Mouse (Mus musculus) liver, embryonic 14.5 days (tissue): ENCODE measurements around the gene Syp. TPM values are rescaled to one million over a fixed set of nuclear protein-coding genes. Genes with fewer than 3 reads are reported as not detected.

Experiments used
- ATAC-seq: fragments of 200-750 bp; cut with Nextera tagmentation; 2 replicates; pipeline ENCODE4 v1.8.0; 2017; ENCODE audit warnings: moderate number of reproducible peaks, mild to moderate bottlenecking, moderate library complexity; ENCODE audit not compliant: insufficient read depth
- DNase-seq, 3 experiments: peaks; one replicate each; pipeline ENCODE4 v3.0.0-alpha.2; 2012 to 2013; ENCODE audit warnings: low read depth in 3 of 3, low spot score in 3 of 3
- H3K27ac ChIP-seq: fragments of 300-500 bp; sonication (generic); 2 replicates; pipeline ENCODE4 v1.5.1; 2014; ENCODE audit warnings: moderate library complexity, mild to moderate bottlenecking, control low read depth, inconsistent platforms
- H3K27me3 ChIP-seq: fragments of 300-500 bp; sonication (generic); 2 replicates; pipeline ENCODE4 v1.6.1; 2014; ENCODE audit warnings: mild to moderate bottlenecking, low read length, moderate library complexity; ENCODE audit not compliant: control insufficient read depth, insufficient read depth
- H3K36me3 ChIP-seq: fragments of 300-500 bp; sonication (generic); replicated peaks from 2 replicates; pipeline ENCODE4 v1.6.1; 2014; ENCODE audit warnings: low read depth; ENCODE audit not compliant: control insufficient read depth, insufficient read depth
- H3K4me1 ChIP-seq, 2 experiments: fragments of 200-500 bp in 1 of 2; fragments of 300-500 bp in 1 of 2; sonication (generic) in 1 of 2; replicated peaks; 2 replicates each; pipeline ENCODE4 v1.6.1; 2012 to 2014; ENCODE audit warnings: antibody characterized with exemption in 1 of 2, inconsistent platforms in 1 of 2, low read length in 1 of 2; ENCODE audit not compliant: control insufficient read depth in 2 of 2, insufficient read depth in 2 of 2
- H3K4me2 ChIP-seq: fragments of 300-500 bp; sonication (generic); 2 replicates; pipeline ENCODE4 v1.6.1; 2014; ENCODE audit warnings: low read depth, mild to moderate bottlenecking, control low read depth, moderate library complexity
- H3K4me3 ChIP-seq, 2 experiments: fragments of 200-500 bp in 1 of 2; fragments of 300-500 bp in 1 of 2; sonication (generic) in 1 of 2; 2 replicates each; pipeline ENCODE4 v1.5.1; 2012 to 2014; ENCODE audit warnings: low read depth in 2 of 2, low read length in 2 of 2, mild to moderate bottlenecking in 2 of 2, control low read depth in 1 of 2, inconsistent platforms in 1 of 2, moderate library complexity in 1 of 2; ENCODE audit not compliant: insufficient read depth in 1 of 2
- H3K9ac ChIP-seq: fragments of 300-500 bp; sonication (generic); replicated peaks from 2 replicates; pipeline ENCODE4 v1.6.1; 2014; ENCODE audit warnings: mild to moderate bottlenecking, control low read depth, moderate library complexity
- H3K9me3 ChIP-seq: fragments of 300-500 bp; sonication (generic); 2 replicates; pipeline ENCODE4 v1.6.1; 2016; ENCODE audit warnings: low read length, mixed read lengths; ENCODE audit not compliant: control insufficient read depth
- CTCF ChIP-seq: IDR thresholded peaks from 2 replicates; pipeline ENCODE4 v1.5.1; 2016; ENCODE audit warnings: antibody characterized with exemption, low read depth, control low read depth
- EP300 ChIP-seq: IDR thresholded peaks from 2 replicates; pipeline ENCODE4 v1.6.1; 2016; ENCODE audit warnings: antibody characterized with exemption, low read depth
- WGBS: fragments of 180-500 bp; shearing (Covaris S2); extraction: QIAGEN DNeasy Blood & Tissue Kit; methylation state at CpG from one replicate; pipeline ENCODE4 v1.1.7; 2014; ENCODE audit not compliant: insufficient replicate concordance; 5-methylcytosine and 5-hydroxymethylcytosine counted together
- polyA plus RNA-seq, 2 experiments: library from polyadenylated mRNA; depleted of rRNA in 1 of 2; stranded (reverse) in 1 of 2; unstranded in 1 of 2; fragments of >200 nt; fragmentation: Nextera tagmentation in 1 of 2; extraction: Ambion mirVana in 1 of 2; gene quantifications; 2 replicates each; pipeline versions ENCODE4 v1.2.1 to v1.2.3; 2012 to 2014

Gene Syp
- polyA plus RNA-seq, 2 experiments = 0.25 to 0.39 TPM

DNA sequence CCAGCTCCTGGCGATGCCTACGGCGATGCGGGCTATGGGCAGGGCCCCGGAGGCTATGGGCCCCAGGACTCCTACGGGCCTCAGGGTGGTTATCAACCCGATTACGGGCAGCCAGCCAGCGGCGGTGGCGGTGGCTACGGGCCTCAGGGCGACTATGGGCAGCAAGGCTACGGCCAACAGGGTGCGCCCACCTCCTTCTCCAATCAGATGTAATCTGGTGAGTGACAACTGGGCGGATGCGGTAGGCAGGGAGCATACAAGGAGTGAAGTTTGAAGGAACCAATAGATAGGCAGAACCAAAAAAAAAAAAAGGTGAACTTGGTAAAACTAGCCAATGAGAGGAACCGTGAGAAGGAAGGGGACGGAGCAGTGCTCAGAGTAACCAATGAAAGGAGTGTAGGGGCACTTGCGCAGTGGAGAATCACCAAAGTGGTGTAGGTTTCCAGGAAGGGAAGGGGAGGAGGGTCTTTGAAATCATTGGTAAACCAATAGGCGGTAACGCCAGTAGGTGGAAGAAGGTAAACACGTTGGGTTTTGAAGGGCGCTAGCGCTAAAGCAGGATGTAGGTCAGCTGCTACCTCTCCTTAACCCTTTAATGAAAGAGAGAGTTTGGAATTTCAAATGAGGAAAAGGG lies 10.5 kb downstream of the Syp start:
- Histone ChIP-seq H3K27me3 (no peaks in the 10 kb centered on the region), H3K36me3 (no peaks in the 10 kb centered on the region), H3K27ac (peak overlapping the region; percentile 88), H3K9me3 (no peaks in the 10 kb centered on the region), H3K4me2 (peak overlapping the region; percentile 73), H3K4me1 (peaks cover 0 to 7% of the 10 kb centered on the region in 2 experiments; a peak in 3 of 4 replicates), H3K4me3 (peak overlapping the region; percentile 57 to 63), H3K9ac (peak overlapping the region; percentile 67)
- ATAC-seq (peak; percentile 95), DNase-seq (peak; percentile 82 to 90 (median 85))
- WGBS = 8% methylated on average over 25 of the region's 25 CpGs
- TF ChIP-seq CTCF (peak; percentile 48), EP300 (no peak)

DNA sequence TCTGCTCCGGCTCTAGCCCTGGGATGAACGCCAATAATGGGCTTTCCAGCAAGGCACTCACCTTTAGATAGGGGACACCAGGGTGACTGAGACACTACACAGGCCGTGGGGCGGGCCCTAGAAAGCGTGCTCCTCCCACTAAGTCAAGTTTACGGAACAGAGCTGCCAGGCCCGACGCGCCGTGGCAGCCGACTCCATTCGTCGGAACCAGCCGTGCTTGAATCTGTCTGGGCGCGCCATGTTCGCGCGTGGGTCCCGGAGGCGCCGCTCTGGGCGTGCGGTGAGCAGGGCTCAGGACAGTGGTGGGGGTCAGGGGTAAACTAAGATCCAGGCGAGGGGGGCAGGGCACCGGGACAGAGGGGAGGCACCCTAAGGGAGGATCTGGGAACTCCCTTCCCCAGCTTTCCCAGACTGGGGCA lies 19.0 kb downstream of the Syp start, which contains the start of gene Prickle3:
Gene Prickle3, plus strand, starts transcription at position 40 of the 419 bp plus-strand sequence.
- Histone ChIP-seq H3K9ac (0 out of 2 replicates have a peak within 1 kb of the TSS, but pooled peaks have one; percentile 31), H3K9me3 (no peaks in the 10 kb centered on the region), H3K27ac (no peak within 1 kb of the TSS), H3K4me1 (no peaks in the 10 kb centered on the region; a peak in 1 of 4 replicates), H3K36me3 (no peaks in the 10 kb centered on the region), H3K4me2 (peak within 1 kb of the TSS; percentile 58), H3K27me3 (no peaks in the 10 kb centered on the region; the same call in 1 of the 2 replicates), H3K4me3 (peak within 1 kb of the TSS; percentile 51 to 59)
- WGBS = 16% methylated on average over 26 of the region's 26 CpGs
- TF ChIP-seq CTCF (no peak), EP300 (no peak)
- DNase-seq = no peak
- ATAC-seq = peak; percentile 68

DNA sequence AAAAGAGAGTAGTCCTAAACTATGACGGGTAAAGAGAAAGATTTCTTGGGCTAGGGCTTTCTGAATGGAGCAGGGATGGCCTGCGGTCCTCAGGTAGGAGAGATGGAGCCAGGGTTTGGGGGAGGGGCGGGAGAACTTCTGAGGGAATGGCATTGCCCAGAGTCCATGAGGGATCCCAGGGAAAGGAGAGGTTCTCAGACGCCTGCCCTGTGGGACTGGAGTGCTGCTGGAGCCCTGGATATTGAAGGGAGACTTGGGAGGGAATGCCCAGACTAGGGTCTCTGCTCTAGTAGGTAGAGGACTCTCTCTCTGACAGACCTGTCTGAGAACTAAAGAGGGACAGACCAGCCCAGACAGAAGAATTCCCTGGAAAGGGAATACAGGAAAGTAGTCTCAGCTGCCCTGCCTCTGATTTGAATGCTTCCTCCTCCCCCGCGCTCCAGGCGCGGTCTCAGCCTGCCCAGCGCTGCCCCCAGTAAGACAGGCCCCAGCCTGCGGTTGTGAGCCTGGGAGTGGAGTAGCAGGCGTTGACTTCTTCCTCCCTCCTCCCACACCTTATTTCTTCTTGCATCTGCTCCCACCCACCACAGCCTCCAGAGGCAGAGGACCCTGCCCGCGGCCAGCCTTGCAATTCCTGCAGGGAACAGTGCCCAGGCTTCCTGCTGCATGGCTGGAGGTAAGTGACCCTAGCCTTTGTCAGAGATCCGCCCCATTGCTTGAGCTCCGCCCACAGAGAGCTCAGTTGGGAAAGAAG lies 19.9 kb downstream of the Syp start:
- H3K27me3 ChIP-seq = no peaks in the 10 kb centered on the region; the same call in 1 of the 2 replicates
- no peaks in the 10 kb centered on the region for H3K36me3 ChIP-seq
- H3K4me2 ChIP-seq = peak overlapping the region; percentile 58
- 21% methylated on average over 15 of the region's 15 CpGs for WGBS
- no peak overlapping the region for H3K27ac ChIP-seq
- H3K9ac ChIP-seq = no peak overlapping the region
- ATAC-seq = 0 out of 2 replicates have a peak, but pooled peaks have one; percentile 11
- no peak for DNase-seq
- no peaks in the 10 kb centered on the region for H3K9me3 ChIP-seq
- no peaks in the 10 kb centered on the region; a peak in 1 of 4 replicates for H3K4me1 ChIP-seq
- no peak for TF ChIP-seq EP300
- TF ChIP-seq CTCF = no peak
- H3K4me3 ChIP-seq = no peak overlapping the region; a peak in 1 of 4 replicates

DNA sequence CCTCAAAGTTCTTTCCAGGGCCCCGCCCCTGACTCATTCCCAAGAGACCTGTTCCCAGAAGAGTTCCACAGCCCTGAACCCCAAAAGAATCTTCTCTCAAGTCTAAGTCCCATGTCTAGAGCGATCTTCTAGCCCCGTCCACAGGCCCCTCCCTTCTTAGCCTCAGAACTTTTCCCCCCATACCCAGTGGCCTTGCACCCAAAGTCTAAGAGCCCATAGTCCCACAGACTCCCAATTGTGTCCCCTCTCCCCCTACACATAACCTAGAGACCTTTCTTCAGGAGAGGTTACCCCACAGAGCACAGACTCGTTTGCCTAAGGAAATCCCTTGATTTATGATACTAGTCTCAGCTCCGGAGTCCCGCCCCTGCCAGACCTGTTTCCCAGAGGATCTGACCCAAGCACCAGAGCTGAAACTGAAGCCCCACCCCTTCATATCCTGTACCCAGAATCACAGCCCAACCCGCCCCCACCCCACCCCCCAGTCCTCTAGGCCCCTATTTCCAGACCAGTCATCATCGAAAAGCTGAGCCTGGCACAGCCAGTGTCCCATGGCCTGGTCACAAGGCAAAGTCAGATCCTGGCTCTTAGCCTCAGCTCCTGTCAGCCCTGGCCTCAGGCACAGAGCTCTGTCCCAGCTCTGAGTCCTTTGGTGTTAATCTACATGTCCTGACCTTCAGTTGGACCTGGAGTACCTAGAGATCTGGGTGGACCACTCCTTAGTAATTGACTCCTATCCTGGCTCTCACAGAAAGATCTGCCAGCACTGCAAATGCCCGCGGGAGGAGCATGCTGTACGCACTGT lies 20.7 kb downstream of the Syp start:
- Histone ChIP-seq H3K9me3 (no peaks in the 10 kb centered on the region), H3K27me3 (no peaks in the 10 kb centered on the region; the same call in 1 of the 2 replicates), H3K4me3 (no peak overlapping the region), H3K27ac (no peak overlapping the region), H3K4me1 (no peaks in the 10 kb centered on the region; a peak in 1 of 4 replicates), H3K9ac (no peak overlapping the region), H3K4me2 (peak overlapping the region; percentile 58; the same call in 1 of the 2 replicates), H3K36me3 (no peaks in the 10 kb centered on the region)
- 58% methylated on average over 11 of the region's 11 CpGs for WGBS
- 0 out of 2 replicates have a peak, but pooled peaks have one; percentile 13 for ATAC-seq
- DNase-seq = no peak
- TF ChIP-seq EP300 (no peak), CTCF (no peak)
